Mouse (Mus musculus): ENCODE data around the gene Pknox2.

- TF ChIP-seq ZC3H11A (IDR thresholded peaks at IDR 0.05; ENCODE audit: borderline replicate concordance, low read depth, low read length) (no peak), CHD2 (IDR thresholded peaks at IDR 0.05; ENCODE audit: low read depth, low read length) (no peak)
Measured at GRCm38 (mm10) chr9:36868662-36869061, 278.5 kb downstream of the Pknox2 start.

All from ES-E14 (cell line).